Mouse (Mus musculus) liver, adult 2 months (tissue): ENCODE results near the gene Fer.

Source experiments
- CTCF ChIP-seq: fragments of 200-500 bp; IDR thresholded peaks from 2 replicates; pipeline ENCODE4 v1.5.1; 2011; ENCODE audit warnings: low read depth, low read length, control low read depth
- POLR2A ChIP-seq: fragments of 200-500 bp; IDR thresholded peaks from 2 replicates; pipeline ENCODE4 v1.6.1; 2011; ENCODE audit warnings: low read length, control low read depth; ENCODE audit not compliant: insufficient read depth; ENCODE audit errors: extremely low read depth

DNA sequence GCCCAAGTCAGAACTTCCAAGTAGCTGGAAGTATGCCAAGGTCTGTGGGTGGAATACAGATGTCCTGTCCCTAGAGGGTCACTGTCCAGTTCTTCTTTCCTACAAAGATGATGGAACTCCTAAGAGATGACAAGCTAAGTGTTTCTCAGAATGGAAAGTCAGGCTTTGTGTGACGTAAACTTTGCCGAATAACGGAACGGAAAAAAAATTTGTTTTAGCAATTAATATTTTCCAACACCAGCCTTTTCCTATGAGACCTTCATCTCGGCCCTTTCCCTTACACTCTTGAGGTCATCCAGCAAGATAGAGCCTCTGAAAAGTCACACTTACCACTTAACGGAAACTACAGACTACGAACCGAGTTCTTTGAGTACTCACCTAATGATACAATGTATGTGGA lies 24.7 kb upstream of the Fer start:
- TF ChIP-seq POLR2A (no peak), CTCF (no peak)
